Mouse (Mus musculus) gastrocnemius, postnatal 36 days (tissue): ENCODE data around the gene Ncaph2. TPM values are rescaled to one million over a fixed set of nuclear protein-coding genes. Genes with fewer than 3 reads are reported as not detected.

Source experiments
- microRNA-seq, 2 experiments: library from miRNA; unstranded; fragments of <30 nt; microRNA quantifications; one replicate each; pipeline ENCODE4 v1.2.0; 2021
- total RNA-seq, 2 experiments: library from RNA; stranded (reverse); gene quantifications; 2 replicates each; pipeline ENCODE4 v1.2.3; 2021

Ncaph2 gene
- total RNA-seq, 2 experiments from 2014 or later: 36.7 to 43.0 TPM

Small RNAs within 50 kb of the gene (microRNA-seq; reads per million reads assigned to microRNA genes)
- gene Mir6959: 0.36 to 0.74 reads per million in 2 experiments

Other genes with a start within 250 kb of the Ncaph2 start
- gene Tubgcp6, start 232.6 kb upstream of the Ncaph2 start, total RNA-seq: 1 to 10 TPM; 7.0 to 8.0 TPM
- 1 to 10 TPM; 4.9 to 6.4 TPM for gene Hdac10, start 227.0 kb upstream of the Ncaph2 start, total RNA-seq
- gene Mapk12, start 215.0 kb upstream of the Ncaph2 start, total RNA-seq: 100 to 1,000 TPM; 131 to 136 TPM
- gene Mapk11, start 206.1 kb upstream of the Ncaph2 start, total RNA-seq: 1 to 10 TPM in 1 of 2 experiments, under 1 TPM in 1; 0.79 to 1.1 TPM
- 1 to 10 TPM; 8.9 to 9.6 TPM for gene Plxnb2, start 174.9 kb upstream of the Ncaph2 start, total RNA-seq
- gene Dennd6b, start 159.2 kb upstream of the Ncaph2 start, total RNA-seq: 1 to 10 TPM; 7.6 to 9.0 TPM
- gene Ppp6r2, start 144.2 kb upstream of the Ncaph2 start, total RNA-seq: 10 to 100 TPM; 81.0 to 85.9 TPM
- 10 to 100 TPM; 62.0 to 62.1 TPM for gene Sbf1, start 40.4 kb upstream of the Ncaph2 start, total RNA-seq
- gene Adm2, start 33.0 kb upstream of the Ncaph2 start, total RNA-seq: not detected
- gene Miox, start 21.3 kb upstream of the Ncaph2 start, total RNA-seq: not detected
- gene Lmf2, start 60 bp upstream of the Ncaph2 start, total RNA-seq: 10 to 100 TPM; 12.0 to 12.6 TPM
- 10 to 100 TPM; 12.0 to 19.1 TPM for gene Sco2, start 18.1 kb downstream of the Ncaph2 start, total RNA-seq
- gene Tymp, start 21.3 kb downstream of the Ncaph2 start, total RNA-seq: under 1 TPM; 0.35 to 0.48 TPM
- gene Odf3b, start 23.6 kb downstream of the Ncaph2 start, total RNA-seq: under 1 TPM; 0.42 to 0.87 TPM
- not detected for gene Klhdc7b, start 29.2 kb downstream of the Ncaph2 start, total RNA-seq
- gene Syce3, start 54.8 kb downstream of the Ncaph2 start, total RNA-seq: not detected
- 100 to 1,000 TPM; 255 to 278 TPM for gene Cpt1b, start 70.1 kb downstream of the Ncaph2 start, total RNA-seq
- under 1 TPM; 0.20 to 0.47 TPM for gene C730034F03Rik, start 73.9 kb downstream of the Ncaph2 start, total RNA-seq
- 1 to 10 TPM in 1 of 2 experiments, not detected in 1; 1.5 TPM for gene Gm44502, start 74.0 kb downstream of the Ncaph2 start, total RNA-seq
- 10 to 100 TPM; 20.8 to 30.0 TPM for gene Chkb, start 74.2 kb downstream of the Ncaph2 start, total RNA-seq
- under 1 TPM; 0.28 to 0.30 TPM for gene Mapk8ip2, start 98.2 kb downstream of the Ncaph2 start, total RNA-seq
- 1 to 10 TPM; 3.0 to 3.8 TPM for gene Arsa, start 121.7 kb downstream of the Ncaph2 start, total RNA-seq
- gene Shank3, start 143.9 kb downstream of the Ncaph2 start, total RNA-seq: 10 to 100 TPM; 14.4 to 15.5 TPM
- under 1 TPM; 0.28 to 0.30 TPM for gene Acr, start 212.6 kb downstream of the Ncaph2 start, total RNA-seq
- 1 to 10 TPM; 1.8 to 3.1 TPM for gene Rabl2, start 236.2 kb downstream of the Ncaph2 start, total RNA-seq